Mouse (Mus musculus) megakaryocyte-erythroid progenitor cell, adult 5-6 weeks (primary cell): Measurements from ENCODE around the gene Vgll2. TPM values are rescaled to one million over a fixed set of nuclear protein-coding genes. Genes with fewer than 3 reads are reported as not detected.

Experiments used
- ATAC-seq: replicated peaks from 2 replicates; pipeline ENCODE4 v1.8.0; 2016; ENCODE audit warnings: mild to moderate bottlenecking, inconsistent platforms; ENCODE audit not compliant: severe bottlenecking, poor library complexity, low FRiP score, low TSS enrichment
- total RNA-seq, 2 experiments: library from RNA; stranded (forward) in 1 of 2; stranded (reverse) in 1 of 2; fragments of 200-1000, 215-1000 nt in 1 of 2; fragments of >200 nt in 1 of 2; fragmentation: Nextera tagmentation in 1 of 2; gene quantifications; 2 replicates each; pipeline ENCODE4 v1.2.3; 2014 to 2017

Gene Vgll2
- not detected in 2 replicates for total RNA-seq (2014; fragmentation: Nextera tagmentation)
- not detected in 2 replicates for total RNA-seq (2017)

GRCm38 (mm10) chr10:52022413-52023212 is at the start of gene Vgll2:
TSS of gene Vgll2 (plus strand) at chr10:52022502.
- no peak for ATAC-seq

DNA sequence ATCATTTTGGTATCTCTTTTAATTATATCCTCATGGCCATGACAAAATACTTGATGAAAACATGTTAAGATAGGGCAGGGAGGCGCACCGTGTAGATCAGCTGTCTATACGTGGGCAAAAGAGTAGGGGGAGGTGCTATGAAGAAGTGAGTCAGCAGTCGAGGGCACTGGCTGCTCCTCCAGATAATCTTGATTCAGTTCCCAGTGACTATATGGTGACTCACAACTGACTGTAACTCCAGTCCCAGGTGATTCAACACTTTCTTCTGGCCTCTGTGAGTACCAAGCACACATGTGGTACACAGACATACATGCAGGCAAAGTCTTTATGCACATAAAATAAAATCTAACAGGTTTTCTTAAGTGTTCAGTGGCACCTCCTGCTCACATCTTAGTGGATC is 47.2 kb upstream of the Vgll2 start:
- ATAC-seq, result no peak

GRCm38 (mm10) chr10:51975587-51975986 is 46.7 kb upstream of the Vgll2 start:
- no peak for ATAC-seq

DNA sequence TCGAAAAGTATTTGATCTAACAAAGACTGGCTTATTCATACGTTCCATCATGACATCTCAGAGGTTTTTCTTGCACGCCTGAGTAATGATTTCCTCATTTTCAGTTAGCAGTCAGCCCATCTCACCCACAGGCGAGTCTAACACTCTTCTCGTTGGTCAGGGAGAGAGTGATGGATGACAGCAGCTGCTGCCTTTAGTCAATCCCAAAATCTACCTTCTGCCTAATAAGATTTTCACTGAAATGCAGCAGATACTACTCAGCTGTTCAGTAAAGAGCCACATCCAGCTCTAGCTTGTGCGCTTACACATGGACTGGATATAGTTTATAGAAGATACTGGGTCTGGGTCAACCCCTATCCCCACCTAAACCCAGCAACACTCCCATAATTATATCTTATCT is 40.7 kb upstream of the Vgll2 start:
- no peak for ATAC-seq

GRCm38 (mm10) chr10:51982395-51982794 is 39.9 kb upstream of the Vgll2 start:
- ATAC-seq, result no peak

DNA sequence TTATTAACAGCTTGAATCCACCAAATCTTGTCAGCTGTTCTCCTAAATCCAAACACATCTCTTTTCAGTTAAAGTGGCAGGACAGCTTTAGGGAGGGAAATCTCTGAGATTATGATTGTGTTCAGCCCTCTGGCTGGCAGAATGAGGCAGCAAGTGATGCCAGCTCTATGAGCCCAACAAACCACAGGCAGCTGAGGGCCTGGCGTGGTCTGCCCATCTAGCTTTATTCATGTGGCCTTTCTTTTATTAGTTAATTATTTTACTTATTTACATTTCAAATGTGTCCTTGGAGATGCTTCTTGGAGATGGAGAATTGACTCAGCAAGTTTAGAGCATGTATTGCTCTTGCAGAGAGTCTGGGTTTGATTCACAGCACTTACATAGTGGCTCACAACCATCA is 3.8 kb upstream of the Vgll2 start:
- ATAC-seq, result no peak

DNA sequence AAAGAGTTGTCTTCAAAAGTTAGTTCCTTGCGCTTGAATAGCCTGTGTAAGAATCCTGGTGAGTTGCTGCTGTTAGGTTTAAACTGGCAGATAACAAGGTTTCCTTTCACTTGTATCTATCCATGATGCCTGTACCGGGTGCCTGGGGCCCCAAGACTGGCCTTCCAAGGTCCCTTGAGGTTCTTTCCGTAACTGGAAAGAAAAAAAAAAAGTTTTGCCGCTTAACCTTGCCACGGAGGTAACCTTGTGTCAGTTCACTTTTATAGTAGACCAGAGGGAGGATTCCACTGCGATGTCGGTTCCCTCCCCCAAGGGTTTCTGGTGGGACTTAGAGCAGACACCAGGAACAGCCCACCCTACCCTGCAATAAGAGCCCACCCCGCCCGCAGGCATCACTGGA is 1.1 kb upstream of the Vgll2 start:
- ATAC-seq, result no peak

DNA sequence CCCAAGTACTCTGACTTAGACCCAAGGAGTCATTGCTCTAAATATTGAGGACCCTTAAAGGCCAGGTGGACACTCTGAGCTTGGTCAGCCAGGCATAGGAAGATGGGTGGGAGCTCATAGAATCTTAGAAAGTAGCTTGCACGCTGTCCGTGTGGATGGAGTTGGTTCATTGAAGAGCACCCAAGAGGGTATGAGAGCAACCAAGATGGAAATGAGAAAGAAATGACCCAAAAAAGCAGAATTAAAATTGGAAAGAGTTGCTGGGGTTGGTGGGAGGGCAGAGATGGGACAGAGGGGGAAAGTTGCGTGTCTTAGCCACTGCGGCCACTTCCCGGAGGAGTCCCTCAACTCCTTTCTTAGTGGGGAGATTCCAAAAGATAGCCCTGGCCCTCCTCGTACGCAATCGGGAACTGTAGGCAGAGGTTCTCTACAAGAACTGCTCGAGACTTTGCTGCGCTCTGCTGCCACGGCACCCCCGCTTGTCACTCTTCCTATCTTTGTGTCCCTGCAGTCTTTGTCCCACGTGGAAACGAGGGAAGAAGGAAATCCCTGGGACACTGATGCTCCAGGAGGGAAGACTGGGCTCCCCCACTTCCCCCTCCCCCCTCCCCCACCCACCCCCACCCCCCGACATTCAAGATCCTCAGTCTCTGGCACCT is 437 bp upstream of the Vgll2 start:
- no peak for ATAC-seq

GRCm38 (mm10) chr10:52023213-52024052 is 1.1 kb downstream of the Vgll2 start:
- ATAC-seq, result no peak

- no peak for ATAC-seq
These were observed 1.7 kb downstream of the Vgll2 start for GRCm38 (mm10) chr10:52024053-52024410.

DNA sequence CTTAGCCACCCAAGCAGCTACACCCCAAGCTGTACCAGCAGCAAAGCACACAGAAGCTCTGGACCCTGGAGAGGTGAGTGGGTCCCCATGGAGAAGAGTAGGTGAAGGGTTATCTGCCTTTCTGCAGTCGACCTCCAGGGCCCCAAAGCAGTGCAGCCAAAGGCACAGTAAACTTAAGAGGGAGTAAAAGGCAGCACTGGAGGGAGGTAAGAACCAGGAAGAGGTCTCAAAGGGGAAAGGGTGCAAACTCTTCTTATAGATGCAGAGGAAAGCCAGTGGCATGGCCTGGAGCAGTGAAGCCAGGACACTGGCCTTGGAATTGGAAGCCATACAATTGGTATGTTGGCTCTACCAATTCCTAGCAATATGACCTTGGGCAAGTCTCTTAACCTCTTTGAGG is 3.0 kb downstream of the Vgll2 start:
- no peak for ATAC-seq

DNA sequence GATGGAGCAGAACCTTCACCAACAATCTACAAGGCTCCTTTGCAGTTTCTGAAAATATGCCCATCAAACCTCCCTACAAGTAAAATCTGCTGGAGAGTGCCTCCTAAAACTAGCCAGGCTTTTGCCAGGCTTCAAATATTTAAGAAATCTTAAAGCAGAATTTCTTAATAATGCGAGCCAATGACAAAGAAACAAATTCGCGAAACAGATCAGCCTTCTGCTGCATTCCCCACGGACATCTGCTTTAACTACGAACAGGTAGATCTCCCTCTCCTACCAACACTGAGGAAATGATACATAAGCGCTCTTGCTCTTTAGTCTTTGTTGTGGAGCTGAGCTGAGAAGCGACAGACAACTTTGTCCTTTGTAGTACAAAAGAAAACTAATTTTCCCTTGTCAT is 3.5 kb downstream of the Vgll2 start:
- no peak for ATAC-seq

DNA sequence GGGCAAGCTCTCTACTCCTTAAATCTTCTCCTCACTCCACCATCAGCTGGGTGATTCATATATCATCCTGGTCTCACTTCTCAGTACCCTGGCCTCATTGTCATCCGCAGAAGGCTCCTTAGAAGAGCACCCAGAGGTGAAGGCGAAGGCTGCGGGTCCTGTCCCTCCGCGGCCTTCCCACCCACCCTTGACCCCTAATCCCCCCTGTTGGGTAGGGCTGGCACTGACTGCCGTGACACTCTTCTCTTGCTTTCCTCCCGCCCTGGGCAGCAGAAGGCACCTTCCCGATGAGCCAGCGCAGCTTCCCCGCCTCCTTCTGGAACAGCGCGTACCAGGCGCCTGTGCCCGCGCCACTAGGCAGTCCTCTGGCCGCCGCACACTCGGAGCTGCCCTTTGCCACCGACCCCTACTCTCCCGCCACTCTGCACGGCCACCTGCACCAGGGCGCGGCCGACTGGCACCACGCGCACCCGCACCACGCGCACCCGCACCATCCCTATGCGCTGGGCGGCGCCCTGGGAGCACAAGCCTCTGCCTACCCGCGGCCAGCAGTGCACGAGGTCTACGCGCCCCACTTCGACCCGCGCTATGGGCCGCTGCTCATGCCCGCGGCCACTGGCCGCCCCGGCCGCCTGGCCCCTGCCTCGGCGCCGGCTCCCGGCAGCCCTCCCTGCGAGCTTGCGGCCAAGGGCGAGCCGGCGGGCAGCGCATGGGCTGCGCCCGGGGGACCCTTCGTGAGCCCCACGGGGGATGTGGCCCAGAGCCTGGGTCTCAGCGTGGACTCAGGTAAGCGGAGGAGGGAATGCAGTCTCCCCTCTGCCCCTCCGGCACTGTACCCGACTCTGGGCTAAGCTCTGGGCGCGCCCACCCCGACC is 5.1 kb downstream of the Vgll2 start:
- ATAC-seq, result no peak

DNA sequence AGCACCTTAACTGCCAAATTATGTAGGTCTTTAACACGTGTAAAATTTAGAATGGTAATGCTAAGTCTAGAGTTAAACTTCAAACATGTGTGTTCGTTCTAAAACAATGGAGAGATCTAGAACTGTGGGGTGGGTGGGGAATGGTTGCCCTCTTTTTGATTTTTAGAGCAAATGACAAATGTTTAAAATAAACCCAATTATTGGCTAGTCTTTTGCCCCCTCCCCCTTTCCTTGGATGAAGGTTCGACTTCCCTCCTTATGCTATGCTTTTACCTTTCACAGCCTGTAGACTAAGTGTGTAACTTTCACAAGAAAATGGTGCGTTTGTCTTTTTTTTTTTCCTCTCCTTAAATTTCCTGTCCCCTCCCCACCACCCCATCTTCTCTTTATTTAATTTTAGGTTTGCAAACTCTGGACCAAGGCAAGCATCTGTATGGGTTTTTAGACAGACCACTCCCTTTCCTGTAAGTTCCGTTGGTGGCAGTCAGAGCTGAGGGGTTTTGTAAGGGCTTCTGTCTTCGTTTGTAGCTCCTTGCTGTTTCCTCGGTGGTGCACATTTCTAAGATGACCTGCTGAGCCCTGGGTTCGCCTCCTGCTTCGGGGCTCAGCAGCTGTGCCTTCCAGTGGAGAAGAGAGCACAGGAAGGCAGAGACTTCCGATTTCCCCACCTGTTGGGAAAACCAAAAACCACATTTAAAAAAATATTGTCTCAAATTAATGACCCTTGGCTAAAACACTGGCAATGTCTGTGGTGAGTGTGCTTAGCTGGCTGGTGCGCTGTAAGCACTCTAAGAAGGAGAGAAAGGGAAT is 6.5 kb downstream of the Vgll2 start:
- ATAC-seq, result no peak

- no peak for ATAC-seq
These were observed 7.2 kb downstream of the Vgll2 start for GRCm38 (mm10) chr10:52029421-52030080.

- ATAC-seq, result no peak
These were observed 11.4 kb downstream of the Vgll2 start for GRCm38 (mm10) chr10:52033729-52034128.

- ATAC-seq, result no peak
These were observed 17.1 kb downstream of the Vgll2 start for GRCm38 (mm10) chr10:52039392-52039791.

DNA sequence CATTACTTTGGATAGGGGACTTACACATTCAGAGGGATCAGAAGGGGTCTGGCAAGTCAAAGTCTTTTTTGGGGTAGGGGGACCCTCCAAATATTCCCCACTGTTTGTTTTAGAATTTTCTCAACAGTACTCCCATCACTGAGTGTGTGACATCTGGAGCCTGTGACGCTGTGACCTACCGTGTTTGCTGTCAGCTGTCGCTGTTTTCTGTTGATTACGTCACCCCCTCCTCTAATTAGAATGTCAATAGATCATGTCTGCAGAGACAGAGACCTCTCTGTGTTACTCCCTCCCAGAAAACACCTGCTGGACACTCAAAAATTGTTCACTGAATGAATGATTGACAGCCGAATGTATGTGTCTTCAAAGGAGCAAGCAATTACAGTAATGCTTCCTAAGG is 20.8 kb downstream of the Vgll2 start:
- ATAC-seq, result no peak
